Mouse (Mus musculus) testis, adult 2 months (tissue): ENCODE results near the gene Trpv3.

Source experiments
- CTCF ChIP-seq: fragments of 200-500 bp; IDR thresholded peaks from 2 replicates; pipeline ENCODE4 v1.5.1; 2012; ENCODE audit warnings: low read depth, mild to moderate bottlenecking, inconsistent platforms, low read length, moderate library complexity; ENCODE audit not compliant: control insufficient read depth, insufficient read depth, insufficient replicate concordance
- POLR2A ChIP-seq: fragments of 200-500 bp; IDR thresholded peaks from 2 replicates; pipeline ENCODE4 v1.6.1; 2012; ENCODE audit warnings: low read depth, mild to moderate bottlenecking, inconsistent platforms, low read length, moderate library complexity; ENCODE audit not compliant: control insufficient read depth

GRCm38 (mm10) chr11:73333357-73333756, 66.2 kb downstream of the Trpv3 start:
- TF ChIP-seq CTCF (no peak), POLR2A (no peak)
